Mouse (Mus musculus) small intestine, adult 2 months (tissue): ENCODE measurements around the gene Rest. TPM values are rescaled to one million over a fixed set of nuclear protein-coding genes. Genes with fewer than 3 reads are reported as not detected.
A peak's percentile ranks its signal among the peaks of the same experiment; 100 is the strongest.

ENCODE experiments used
- H3K27ac ChIP-seq: fragments of 200-500 bp; 2 replicates; pipeline ENCODE4 v1.5.1; 2012; ENCODE audit warnings: low read depth, low read length, control low read depth, inconsistent platforms; ENCODE audit not compliant: insufficient read depth
- H3K27me3 ChIP-seq: fragments of 200-500 bp; 2 replicates; pipeline ENCODE4 v1.6.1; 2012; ENCODE audit warnings: mild to moderate bottlenecking, moderate library complexity, low read length, inconsistent platforms; ENCODE audit not compliant: control insufficient read depth, insufficient read depth
- H3K36me3 ChIP-seq: fragments of 200-500 bp; 2 replicates; pipeline ENCODE4 v1.6.1; 2012; ENCODE audit warnings: mild to moderate bottlenecking, low read length, control low read depth, inconsistent platforms; ENCODE audit not compliant: control insufficient read depth, insufficient read depth
- H3K4me1 ChIP-seq: fragments of 200-500 bp; 2 replicates; pipeline ENCODE4 v1.6.1; 2012; ENCODE audit warnings: low read length, inconsistent platforms, mixed read lengths; ENCODE audit not compliant: control insufficient read depth, insufficient read depth, insufficient read length
- H3K4me3 ChIP-seq: fragments of 200-500 bp; 2 replicates; pipeline ENCODE4 v1.5.1; 2012; ENCODE audit warnings: low read depth, mild to moderate bottlenecking, control low read depth, inconsistent platforms, low read length, moderate library complexity
- CTCF ChIP-seq: fragments of 200-500 bp; IDR thresholded peaks from 2 replicates; pipeline ENCODE4 v1.5.1; 2012; ENCODE audit warnings: low read depth, mild to moderate bottlenecking, control low read depth, inconsistent platforms, low read length, moderate library complexity, mixed read lengths; ENCODE audit not compliant: insufficient replicate concordance, insufficient read length; ENCODE audit errors: extremely low read depth
- POLR2A ChIP-seq: fragments of 200-500 bp; IDR thresholded peaks from 2 replicates; pipeline ENCODE4 v1.6.1; 2012; ENCODE audit warnings: low read depth, mild to moderate bottlenecking, control low read depth, inconsistent platforms, low read length, moderate library complexity
- WGBS: fragments of 180-500 bp; shearing (Covaris S2); methylation state at CpG from one replicate; pipeline ENCODE4 v1.1.7; 2018; 5-methylcytosine and 5-hydroxymethylcytosine counted together
- polyA plus RNA-seq: library from polyadenylated mRNA; depleted of rRNA; stranded (reverse); fragments of >200 nt; gene quantifications from 2 replicates; pipeline ENCODE4 v1.2.3, GENCODE M21; 2012

The Rest gene
- polyA plus RNA-seq, 1 experiment = 2.5 TPM

GRCm38 (mm10) chr5:77290606-77291005, 25.3 kb downstream of the Rest start:
- H3K27me3 ChIP-seq = no peaks in the 10 kb centered on the region
- WGBS = 89% methylated on average over 2 of the region's 2 CpGs
- no peak overlapping the region for H3K27ac ChIP-seq
- peaks cover 42% of the 10 kb centered on the region for H3K36me3 ChIP-seq
- H3K4me3 ChIP-seq = no peak overlapping the region
- H3K4me1 ChIP-seq = no peaks in the 10 kb centered on the region; the same call in 1 of the 2 replicates
- TF ChIP-seq POLR2A (no peak), CTCF (no peak)

GRCm38 (mm10) chr5:77292803-77293522, 27.7 kb downstream of the Rest start:
- H3K27ac ChIP-seq = 0 out of 2 replicates have a peak overlapping the region, but pooled peaks have one; percentile 15
- H3K4me3 ChIP-seq = no peak overlapping the region
- H3K4me1 ChIP-seq = no peaks in the 10 kb centered on the region; the same call in 1 of the 2 replicates
- TF ChIP-seq POLR2A (no peak), CTCF (no peak)
- 85% methylated on average over 7 of the region's 7 CpGs for WGBS
- H3K36me3 ChIP-seq = peaks cover 45% of the 10 kb centered on the region
- no peaks in the 10 kb centered on the region for H3K27me3 ChIP-seq

- no peak overlapping the region for H3K27ac ChIP-seq
- H3K36me3 ChIP-seq = peaks cover 34% of the 10 kb centered on the region
- no peaks in the 10 kb centered on the region for H3K27me3 ChIP-seq
- TF ChIP-seq CTCF = no peak
- TF ChIP-seq POLR2A = no peak
- WGBS = 83% methylated on average over 2 of the region's 2 CpGs
- no peaks in the 10 kb centered on the region for H3K4me1 ChIP-seq
- H3K4me3 ChIP-seq = no peak overlapping the region
These were observed 34.2 kb downstream of the Rest start for GRCm38 (mm10) chr5:77299486-77299885.

- H3K27ac ChIP-seq = no peak overlapping the region
- no peak overlapping the region for H3K4me3 ChIP-seq
- H3K27me3 ChIP-seq = no peaks in the 10 kb centered on the region
- WGBS = 85% methylated on average over 6 of the region's 6 CpGs
- H3K4me1 ChIP-seq = no peaks in the 10 kb centered on the region
- TF ChIP-seq CTCF (no peak), POLR2A (no peak)
- H3K36me3 ChIP-seq = peaks cover 33% of the 10 kb centered on the region
These were observed 36.1 kb downstream of the Rest start for GRCm38 (mm10) chr5:77301296-77301903.

GRCm38 (mm10) chr5:77307821-77308553, 42.7 kb downstream of the Rest start:
- Histone ChIP-seq H3K4me3 (no peak overlapping the region), H3K27ac (no peak overlapping the region), H3K27me3 (no peaks in the 10 kb centered on the region), H3K36me3 (peaks cover 14% of the 10 kb centered on the region), H3K4me1 (peaks cover 10% of the 10 kb centered on the region)
- WGBS = 73% methylated on average over 5 of the region's 5 CpGs
- TF ChIP-seq POLR2A (no peak), CTCF (no peak)

GRCm38 (mm10) chr5:77309051-77309906, 44.0 kb downstream of the Rest start:
- H3K27me3 ChIP-seq = no peaks in the 10 kb centered on the region
- WGBS = under 1% methylated on average over 76 of the region's 76 CpGs
- H3K27ac ChIP-seq = no peak overlapping the region
- H3K4me3 ChIP-seq = peak overlapping the region; percentile 70
- no peak for TF ChIP-seq POLR2A
- TF ChIP-seq CTCF = no peak
- H3K36me3 ChIP-seq = peaks cover 15% of the 10 kb centered on the region
- peaks cover 10% of the 10 kb centered on the region for H3K4me1 ChIP-seq
